Mouse (Mus musculus): ENCODE measurements at regions not wholly inside any gene's neighbourhood (a gene's known extent, or its start where the extent isn't known, plus 50 kb on each side); places are given as distances from the start of the nearest gene placed in this dataset.

DNA sequence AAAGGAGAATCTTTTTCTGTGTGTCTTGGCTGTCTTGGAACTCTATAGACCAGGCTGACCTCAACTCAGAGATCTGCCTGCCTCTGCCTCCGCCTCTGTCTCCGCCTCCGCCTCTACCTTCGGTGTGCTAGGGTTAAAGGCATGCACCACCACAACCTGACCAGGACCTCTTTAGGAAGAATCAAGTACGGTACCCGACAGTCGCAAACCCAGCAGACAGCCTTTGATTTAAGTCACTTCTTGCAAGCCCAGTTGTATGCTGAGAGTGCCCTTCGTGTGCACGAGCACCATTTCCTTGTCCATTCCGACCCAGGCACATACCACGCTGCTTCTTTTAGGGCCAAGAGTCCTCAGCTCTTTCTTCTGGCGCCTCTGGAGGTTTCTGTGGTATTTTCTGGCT, 105.0 kb upstream of the Six3 start:
- H3K27me3 ChIP-seq (ENCODE audit: insufficient read depth, low read length): no peaks in the 10 kb centered on the region; the same call in 1 of the 2 replicates
- DNase-seq (ENCODE audit: low spot score): no peak
- 91% methylated on average over 12 of the region's 12 CpGs for whole genome bisulfite sequencing
- H3K9me3 ChIP-seq (ENCODE audit: low read length): no peaks in the 10 kb centered on the region
- H3K4me2 ChIP-seq (ENCODE audit: low read depth, low read length, poor library complexity, severe bottlenecking): no peak overlapping the region
- H3K27ac ChIP-seq (ENCODE audit: low read depth, low read length): no peak overlapping the region
- H3K36me3 ChIP-seq (ENCODE audit: insufficient read depth, low read length): no peaks in the 10 kb centered on the region
- ATAC-seq (ENCODE audit: low FRiP score): no peak
- H3K9ac ChIP-seq (replicated peaks; ENCODE audit: low read length, poor library complexity, severe bottlenecking): no peak overlapping the region
- H3K4me1 ChIP-seq (ENCODE audit: insufficient read depth, low read length): no peaks in the 10 kb centered on the region
- TF ChIP-seq CTCF (IDR thresholded peaks at IDR 0.05): no peak
- H3K4me3 ChIP-seq (ENCODE audit: low read depth, low read length): no peak overlapping the region

DNA sequence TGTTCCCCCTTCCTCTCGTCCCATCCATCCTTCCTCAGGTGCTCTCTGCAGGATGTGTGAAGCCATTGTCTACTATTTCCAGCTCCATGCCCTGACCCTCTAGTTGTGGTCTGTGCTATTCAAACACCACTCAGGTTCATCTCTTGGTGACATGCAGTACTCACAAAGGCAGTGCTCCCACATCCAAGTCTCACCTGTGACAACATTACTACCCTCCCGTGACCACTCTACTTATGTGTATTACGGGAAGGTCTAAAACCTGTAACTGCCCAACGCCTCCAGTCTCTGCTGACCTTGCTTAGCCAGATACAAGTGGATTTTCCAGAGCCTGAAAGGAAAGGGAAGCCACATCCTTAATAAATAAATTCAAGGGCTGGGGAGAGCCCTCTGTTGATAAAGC, 100.4 kb upstream of the Six3 start:
- no peak overlapping the region for H3K27ac ChIP-seq (ENCODE audit: low read depth, low read length)
- no peak for DNase-seq (ENCODE audit: low spot score)

DNA sequence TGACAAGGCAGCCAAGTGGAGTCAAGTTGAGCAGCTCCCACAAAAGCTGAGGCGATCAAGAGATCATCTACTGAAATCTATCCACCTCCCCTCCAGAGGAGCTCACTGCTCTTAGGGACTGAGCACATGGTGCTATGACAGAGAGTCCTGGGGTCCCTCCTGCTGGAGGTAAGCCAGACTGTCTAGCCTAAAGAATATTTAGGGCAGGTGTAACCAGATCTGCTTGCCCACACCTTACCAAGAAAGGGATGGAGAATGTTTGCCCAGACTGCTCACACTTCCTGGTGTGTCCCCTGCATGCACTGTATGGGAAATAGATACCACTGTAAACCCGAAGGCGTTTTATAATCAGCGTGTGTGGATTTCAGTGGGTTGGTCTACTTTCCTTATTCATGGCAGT, 99.5 kb upstream of the Six3 start:
- H3K4me1 ChIP-seq (ENCODE audit: insufficient read depth, low read length): no peaks in the 10 kb centered on the region
- 85% methylated on average over 4 of the region's 4 CpGs for WGBS
- H3K4me3 ChIP-seq (ENCODE audit: low read depth, low read length): no peak overlapping the region
- H3K9ac ChIP-seq (replicated peaks; ENCODE audit: low read length, poor library complexity, severe bottlenecking): no peak overlapping the region
- TF ChIP-seq CTCF (IDR thresholded peaks at IDR 0.05): no peak
- ATAC-seq (ENCODE audit: low FRiP score) (no peak), DNase-seq (ENCODE audit: low spot score) (no peak)
- H3K27ac ChIP-seq (ENCODE audit: low read depth, low read length): no peak overlapping the region
- H3K9me3 ChIP-seq (ENCODE audit: low read length): no peaks in the 10 kb centered on the region
- H3K27me3 ChIP-seq (ENCODE audit: insufficient read depth, low read length): no peaks in the 10 kb centered on the region; the same call in 1 of the 2 replicates
- H3K4me2 ChIP-seq (ENCODE audit: low read depth, low read length, poor library complexity, severe bottlenecking): no peak overlapping the region
- no peaks in the 10 kb centered on the region for H3K36me3 ChIP-seq (ENCODE audit: insufficient read depth, low read length)

More for the DNA sequence above, 100.4 kb upstream of the Six3 start:
- 92% methylated on average over 4 of the region's 4 CpGs for whole genome bisulfite sequencing
- no peak overlapping the region for H3K4me3 ChIP-seq (ENCODE audit: low read depth, low read length)
- H3K9me3 ChIP-seq (ENCODE audit: low read length): no peaks in the 10 kb centered on the region
- no peaks in the 10 kb centered on the region for H3K36me3 ChIP-seq (ENCODE audit: insufficient read depth, low read length)
- H3K4me2 ChIP-seq (ENCODE audit: low read depth, low read length, poor library complexity, severe bottlenecking): no peak overlapping the region
- no peak for TF ChIP-seq CTCF (IDR thresholded peaks at IDR 0.05)
- H3K9ac ChIP-seq (replicated peaks; ENCODE audit: low read length, poor library complexity, severe bottlenecking): no peak overlapping the region
- no peaks in the 10 kb centered on the region for H3K4me1 ChIP-seq (ENCODE audit: insufficient read depth, low read length)
- no peak for ATAC-seq (ENCODE audit: low FRiP score)
- no peaks in the 10 kb centered on the region; the same call in 1 of the 2 replicates for H3K27me3 ChIP-seq (ENCODE audit: insufficient read depth, low read length)

DNA sequence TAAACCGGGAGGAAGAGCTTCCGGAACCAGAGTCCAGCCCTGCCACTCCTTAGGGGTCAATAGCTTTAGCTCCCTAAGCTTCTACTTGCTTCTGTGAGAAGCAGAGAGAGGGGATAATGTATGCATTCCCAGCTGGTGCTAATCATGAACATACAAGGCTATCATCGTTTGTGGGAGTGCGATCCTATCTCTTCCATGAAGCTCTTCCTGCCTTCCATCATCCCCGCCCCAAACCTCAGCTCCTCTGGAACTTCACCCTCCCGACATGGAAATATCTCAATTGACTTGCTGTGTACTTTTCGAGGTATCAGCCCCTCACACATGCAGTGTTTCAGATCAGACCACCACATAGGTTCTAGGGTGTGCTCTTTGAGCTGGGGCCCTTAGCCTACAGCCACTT, 99.0 kb upstream of the Six3 start:
- 73% methylated on average over 7 of the region's 7 CpGs for WGBS
- H3K4me3 ChIP-seq (ENCODE audit: low read depth, low read length): no peak overlapping the region
- no peak for ATAC-seq (ENCODE audit: low FRiP score)

DNA sequence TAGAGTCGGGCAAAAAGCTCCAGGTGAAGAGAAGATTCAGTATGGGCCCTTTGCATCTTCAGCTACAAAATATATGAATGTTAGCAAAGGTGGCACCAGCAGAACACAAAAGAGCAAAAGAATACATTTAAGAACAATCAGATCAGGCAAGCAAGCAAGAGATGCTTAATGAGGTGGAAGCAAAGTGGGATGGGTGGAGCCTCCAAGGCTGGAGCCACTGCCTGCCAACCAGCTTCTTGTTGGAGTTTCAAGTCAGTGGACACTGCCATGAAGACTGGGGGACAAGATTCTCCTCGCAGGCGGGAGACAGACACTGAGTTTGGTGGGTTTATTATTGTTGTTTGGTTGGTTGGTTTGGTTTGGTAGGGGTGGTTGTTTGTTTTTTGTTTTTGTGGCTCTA, 96.1 kb upstream of the Six3 start:
- TF ChIP-seq CTCF (IDR thresholded peaks at IDR 0.05): no peak
- Histone ChIP-seq H3K4me3 (ENCODE audit: low read depth, low read length) (no peak overlapping the region), H3K9me3 (ENCODE audit: low read length) (no peaks in the 10 kb centered on the region), H3K27ac (ENCODE audit: low read depth, low read length) (no peak overlapping the region), H3K9ac (replicated peaks; ENCODE audit: low read length, poor library complexity, severe bottlenecking) (no peak overlapping the region), H3K36me3 (ENCODE audit: insufficient read depth, low read length) (no peaks in the 10 kb centered on the region), H3K4me2 (ENCODE audit: low read depth, low read length, poor library complexity, severe bottlenecking) (no peak overlapping the region), H3K4me1 (ENCODE audit: insufficient read depth, low read length) (no peaks in the 10 kb centered on the region), H3K27me3 (ENCODE audit: insufficient read depth, low read length) (no peaks in the 10 kb centered on the region; the same call in 1 of the 2 replicates)
- ATAC-seq (ENCODE audit: low FRiP score) (no peak), DNase-seq (ENCODE audit: low spot score) (no peak)
- WGBS: 80% methylated on average over 3 of the region's 3 CpGs

More for the DNA sequence above, 99.0 kb upstream of the Six3 start:
- Histone ChIP-seq H3K27ac (ENCODE audit: low read depth, low read length) (no peak overlapping the region), H3K9me3 (ENCODE audit: low read length) (no peaks in the 10 kb centered on the region), H3K27me3 (ENCODE audit: insufficient read depth, low read length) (no peaks in the 10 kb centered on the region; the same call in 1 of the 2 replicates), H3K4me1 (ENCODE audit: insufficient read depth, low read length) (no peaks in the 10 kb centered on the region), H3K36me3 (ENCODE audit: insufficient read depth, low read length) (no peaks in the 10 kb centered on the region), H3K9ac (replicated peaks; ENCODE audit: low read length, poor library complexity, severe bottlenecking) (no peak overlapping the region), H3K4me2 (ENCODE audit: low read depth, low read length, poor library complexity, severe bottlenecking) (no peak overlapping the region)
- DNase-seq (ENCODE audit: low spot score): no peak
- no peak for TF ChIP-seq CTCF (IDR thresholded peaks at IDR 0.05)

DNA sequence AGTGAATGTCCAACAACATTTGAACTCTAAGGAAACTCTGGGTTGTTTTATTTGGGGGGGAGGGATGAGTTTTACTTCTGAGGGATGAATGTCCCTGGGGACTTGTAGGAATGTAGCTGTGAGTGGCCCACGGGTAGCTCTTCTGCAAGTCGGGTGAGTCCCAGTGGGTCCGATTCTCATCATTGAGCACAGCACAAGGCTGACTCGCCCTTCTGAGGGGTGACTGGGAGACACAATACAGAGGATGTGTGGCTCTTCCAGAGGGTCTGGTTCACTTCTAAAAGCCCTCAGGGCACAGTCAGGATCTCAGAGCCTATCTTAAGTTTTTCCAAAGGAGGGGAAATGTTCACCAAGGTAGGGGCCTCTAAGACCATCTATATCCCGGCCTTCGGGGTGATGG, 94.9 kb upstream of the Six3 start:
- no peak for DNase-seq (ENCODE audit: low spot score)
- no peak overlapping the region for H3K27ac ChIP-seq (ENCODE audit: low read depth, low read length)
- H3K9me3 ChIP-seq (ENCODE audit: low read length): no peaks in the 10 kb centered on the region
- H3K9ac ChIP-seq (replicated peaks; ENCODE audit: low read length, poor library complexity, severe bottlenecking): no peak overlapping the region
- ATAC-seq (ENCODE audit: low FRiP score): no peak
- no peaks in the 10 kb centered on the region for H3K4me1 ChIP-seq (ENCODE audit: insufficient read depth, low read length)
- no peak overlapping the region for H3K4me2 ChIP-seq (ENCODE audit: low read depth, low read length, poor library complexity, severe bottlenecking)
- no peaks in the 10 kb centered on the region for H3K36me3 ChIP-seq (ENCODE audit: insufficient read depth, low read length)
- TF ChIP-seq CTCF (IDR thresholded peaks at IDR 0.05): no peak
- no peak overlapping the region for H3K4me3 ChIP-seq (ENCODE audit: low read depth, low read length)
- 89% methylated on average over 6 of the region's 6 CpGs for WGBS
- H3K27me3 ChIP-seq (ENCODE audit: insufficient read depth, low read length): no peaks in the 10 kb centered on the region

Measured in midbrain, postnatal 0 days (tissue).